Mouse (Mus musculus) mouse embryonic stem cell (cell line): ENCODE measurements around the gene Tshz2.
"Not testable (repeated sequence)": the region's sequence is repeated elsewhere in the genome, so short reads cannot be mapped to it uniquely, and the experiment has no call there.

ENCODE experiments used
- in situ Hi-C, 2 experiments: fragments of 300-500 bp; cut with MboI; formaldehyde crosslinking; loops; 1 replicate in 1 of 2; 3 replicates in 1 of 2; pipeline ENCODE4 v1.14.3; 2019 to 2020; ENCODE audit warnings: low sequenced_read_pairs in 2 of 2, low pct_unique_long_range_greater_than_20kb in 1 of 2, mixed read lengths in 1 of 2; ENCODE audit not compliant: unreplicated experiment in 1 of 2

Gene Tshz2

DNA sequence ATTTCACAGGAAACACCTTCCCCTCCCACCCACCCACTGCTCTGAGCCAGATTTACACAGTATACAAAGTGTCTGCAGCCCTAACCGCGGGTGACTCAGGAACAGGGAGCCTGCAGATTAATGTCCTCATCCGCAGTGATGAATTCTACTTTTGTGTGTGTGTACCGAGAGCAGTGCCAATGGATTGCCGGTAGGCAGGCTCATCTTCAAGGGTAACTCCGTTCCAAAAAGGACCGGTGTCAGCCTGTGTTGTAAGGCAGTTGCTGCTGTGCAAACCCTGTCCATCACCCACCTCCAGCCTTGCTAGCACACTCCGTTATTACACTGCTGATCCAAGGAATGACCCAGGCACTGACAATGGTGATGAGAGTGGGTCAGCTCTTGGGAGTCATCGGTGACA lies 200.8 kb downstream of the Tshz2 start:
- in situ Hi-C loops: no loop called here

DNA sequence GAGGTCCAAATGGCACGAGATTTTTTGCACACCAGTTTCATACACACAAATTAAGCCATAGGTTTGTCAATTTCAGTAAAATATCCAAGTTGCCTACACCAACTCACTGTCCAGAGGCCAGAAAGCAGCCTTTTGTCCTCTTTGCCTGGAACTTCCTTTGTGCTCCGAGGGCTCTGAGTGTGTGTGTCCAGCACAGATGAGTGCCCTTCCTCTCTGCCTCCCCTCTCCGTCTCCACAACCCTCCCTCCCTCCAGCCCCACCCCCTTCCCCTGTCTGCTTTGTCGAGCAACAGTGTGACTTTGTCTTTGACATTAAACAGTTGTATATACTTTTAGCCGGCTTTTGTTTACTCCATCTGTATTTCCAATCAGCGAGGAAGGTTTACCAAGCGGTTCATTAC lies 201.8 kb downstream of the Tshz2 start:
- in situ Hi-C loops: no loop called here

DNA sequence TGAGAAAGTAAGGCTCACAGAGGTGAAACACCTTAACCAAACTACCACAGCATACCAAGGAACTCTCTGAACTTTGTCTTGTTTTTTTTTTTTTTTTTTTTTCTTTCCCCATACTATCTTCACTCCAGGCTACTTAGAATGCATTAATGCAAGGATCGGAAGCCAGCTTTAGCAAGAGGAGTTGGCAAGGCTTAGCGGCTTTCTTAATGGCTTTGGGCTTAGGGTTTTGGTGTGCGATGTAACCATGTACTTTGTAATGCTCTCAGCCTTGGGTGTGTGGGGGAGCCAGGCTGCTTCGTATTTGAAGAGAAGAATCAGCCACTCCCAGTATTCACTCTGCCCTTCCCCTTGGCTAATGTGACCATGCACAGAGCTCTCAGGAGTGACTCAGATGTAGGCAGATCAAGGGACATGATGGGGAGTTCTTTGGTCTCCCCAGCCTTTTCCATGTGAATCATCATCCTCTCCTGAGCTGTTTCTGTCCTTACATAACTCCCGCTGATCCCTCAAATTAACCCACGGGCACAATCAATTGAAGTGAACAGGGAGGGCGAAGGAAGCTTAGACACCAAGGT lies 204.3 kb downstream of the Tshz2 start:
- in situ Hi-C loops: no loop called here

DNA sequence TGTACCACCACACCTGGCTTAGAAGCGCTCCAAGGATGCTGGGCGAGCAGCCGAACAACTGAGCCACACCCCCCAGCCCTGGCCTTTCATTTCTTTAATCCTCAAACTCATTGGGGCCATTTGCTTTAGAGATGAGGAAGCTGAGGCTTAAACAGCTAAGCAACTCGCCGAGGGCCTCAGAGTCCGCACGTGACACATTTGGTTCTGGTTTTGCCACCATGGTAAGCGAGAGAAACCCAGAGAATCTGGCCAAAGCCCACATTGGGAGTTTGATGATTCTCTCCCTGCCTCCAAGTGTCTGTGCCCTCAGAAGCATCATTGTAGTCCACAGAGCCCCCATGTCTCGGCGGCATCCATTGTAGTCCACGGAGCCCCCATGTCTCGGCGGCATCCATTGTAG lies 205.7 kb downstream of the Tshz2 start:
- in situ Hi-C loops: no loop called here

DNA sequence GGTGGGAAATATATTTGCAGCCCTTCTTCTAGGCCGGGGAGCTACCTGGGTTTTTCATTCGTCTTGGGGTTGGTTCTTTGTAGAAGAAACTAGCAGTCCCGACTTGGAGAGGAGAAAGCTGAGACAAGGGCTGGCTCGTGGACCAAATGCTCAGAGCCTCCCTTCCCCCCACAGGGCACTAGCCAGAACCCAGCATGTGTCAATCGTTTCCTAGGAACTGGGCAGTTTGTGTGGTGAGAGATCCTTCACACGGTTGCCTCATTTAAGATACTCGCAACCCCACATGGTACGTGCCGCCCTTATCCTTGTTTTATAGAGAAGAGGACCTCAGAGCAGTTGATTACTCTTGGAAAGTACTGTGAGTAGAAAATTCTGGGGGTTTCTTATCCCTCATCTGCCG lies 208.6 kb downstream of the Tshz2 start:
- in situ Hi-C loops: no loop called here

DNA sequence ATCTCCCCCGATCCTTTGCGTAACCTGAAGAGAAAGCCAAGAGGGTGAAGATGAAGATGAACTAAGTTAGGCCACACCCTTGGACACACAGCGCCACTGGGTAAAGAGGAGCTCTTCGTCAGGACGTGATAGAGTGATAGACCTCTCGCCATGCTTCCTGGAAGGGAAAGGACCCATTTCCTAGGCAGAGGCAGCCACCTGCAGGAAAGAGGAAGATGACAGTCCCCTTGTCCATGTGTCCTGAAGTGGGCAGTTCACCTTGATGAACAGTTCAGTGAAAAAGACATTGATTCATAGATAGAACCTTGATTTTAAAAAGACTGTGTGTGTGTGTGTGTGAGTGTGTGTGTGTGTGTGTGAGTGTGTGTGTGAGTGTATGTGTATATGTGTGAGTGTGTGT lies 209.7 kb downstream of the Tshz2 start:
- in situ Hi-C loops: no loop called here

DNA sequence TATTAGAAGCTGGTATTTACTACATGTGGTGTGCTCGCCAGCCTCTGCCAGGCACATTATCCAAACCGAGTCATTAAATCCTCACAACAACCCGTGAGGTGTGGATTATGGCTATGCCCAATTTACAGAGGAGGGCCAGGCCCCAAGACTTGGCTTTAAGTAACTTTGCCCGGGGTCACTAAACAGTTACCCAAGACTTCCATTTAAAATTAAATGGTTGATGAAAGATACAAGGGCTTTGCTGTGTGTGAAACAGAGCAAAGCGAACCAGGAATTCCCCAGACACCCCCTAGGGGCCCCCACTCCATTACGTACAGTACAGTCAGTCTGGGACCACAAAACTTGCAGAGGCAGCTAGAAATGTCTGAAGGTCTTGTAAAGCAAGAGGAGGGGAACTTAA lies 210.7 kb downstream of the Tshz2 start:
- in situ Hi-C loops: no loop called here

DNA sequence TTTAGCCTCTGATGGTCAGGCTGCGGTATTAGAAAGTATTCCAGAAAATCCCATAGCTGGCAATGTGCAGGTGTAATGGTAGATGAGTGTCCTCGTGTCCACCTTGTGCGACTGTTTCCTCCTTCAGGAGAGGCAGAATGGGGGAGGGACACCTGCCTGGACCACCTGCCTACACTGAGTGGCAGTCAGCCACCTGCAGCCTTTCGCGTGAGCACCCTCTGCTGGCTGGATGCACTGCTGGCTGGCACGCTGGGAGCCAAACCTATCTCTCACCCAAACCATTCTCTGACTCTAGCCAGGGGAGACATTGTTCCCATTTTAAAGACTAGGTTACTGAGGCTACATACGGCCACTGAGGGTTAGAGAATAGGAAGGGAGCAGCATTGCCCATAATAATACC lies 216.3 kb downstream of the Tshz2 start:
- in situ Hi-C loops: no loop called here

DNA sequence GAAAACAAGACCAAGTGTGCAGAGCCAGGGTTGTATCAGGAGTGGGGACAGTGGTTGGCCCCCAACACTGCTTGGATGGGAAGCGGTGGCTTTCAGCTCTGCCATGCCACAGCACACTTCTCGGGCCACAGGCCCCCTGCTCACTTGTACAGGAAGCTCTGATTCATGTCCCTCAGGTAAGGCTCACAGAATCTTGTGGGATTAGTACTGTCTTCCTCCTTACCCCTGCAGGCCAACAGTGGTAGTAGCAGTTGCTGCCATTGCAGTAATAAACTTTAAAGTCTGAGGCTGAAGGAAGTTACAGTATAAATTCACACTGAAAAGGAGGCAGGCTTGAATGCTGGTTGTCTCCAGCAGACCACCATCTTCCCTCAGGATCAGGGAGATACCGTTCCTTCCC lies 216.7 kb downstream of the Tshz2 start:
- in situ Hi-C loops: no loop called here

DNA sequence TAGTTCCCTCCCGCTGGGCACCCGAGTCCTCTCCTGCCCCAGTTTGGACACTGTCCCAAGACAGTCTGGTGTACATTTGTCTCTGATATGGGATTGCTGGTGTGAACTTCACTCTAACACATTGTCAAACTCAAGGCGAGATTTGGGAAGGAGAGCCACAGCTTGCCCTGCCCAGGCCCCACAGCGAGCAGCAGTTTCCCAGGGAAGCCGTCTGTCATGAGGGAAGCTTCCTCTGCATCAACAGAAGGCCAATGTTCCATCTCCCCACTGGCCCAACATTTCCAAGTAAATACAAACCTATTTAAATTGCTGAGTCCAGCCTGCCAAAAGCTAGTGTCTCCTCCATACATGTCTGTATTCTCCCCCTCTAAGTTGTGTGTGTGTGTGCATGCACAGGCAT lies 218.8 kb downstream of the Tshz2 start:
- in situ Hi-C loops: no loop called here

DNA sequence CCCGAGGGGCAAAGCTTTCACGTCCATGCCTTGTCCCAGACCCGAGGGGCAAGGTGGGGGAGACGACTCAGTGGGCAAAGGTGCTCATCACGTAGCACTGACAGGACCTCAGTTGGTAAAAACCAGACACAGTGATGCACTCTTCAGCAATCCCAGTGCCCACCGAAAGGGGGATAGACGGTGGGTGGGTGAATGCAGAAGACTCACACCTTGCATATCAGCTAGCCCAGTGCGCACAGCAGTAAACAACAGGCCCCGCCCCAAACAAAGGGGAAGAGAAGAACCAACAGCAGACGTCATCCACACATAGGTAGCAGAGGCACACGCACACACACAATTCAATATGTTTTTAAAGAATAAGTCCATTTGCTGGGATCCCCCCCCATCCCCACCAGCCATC lies 221.7 kb downstream of the Tshz2 start:
- in situ Hi-C loops: no loop called here

DNA sequence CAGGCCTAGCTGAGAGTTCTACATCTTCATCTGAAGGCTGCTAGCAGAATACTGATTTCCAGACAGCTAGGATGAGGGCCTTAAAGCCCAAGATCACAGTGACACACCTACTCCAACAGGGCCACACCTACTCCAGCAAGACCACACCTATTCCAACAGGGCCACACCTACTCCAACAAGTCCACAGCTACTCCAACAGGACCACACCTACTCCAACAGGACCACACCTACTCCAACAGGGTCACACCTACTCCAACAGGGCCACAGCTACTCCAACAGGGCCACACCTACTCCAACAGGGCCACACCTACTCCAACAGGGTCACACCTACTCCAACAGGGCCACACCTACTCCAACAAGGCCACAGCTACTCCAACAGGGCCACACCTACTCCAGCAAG lies 224.2 kb downstream of the Tshz2 start:
- in situ Hi-C loops: not testable (repeated sequence)

DNA sequence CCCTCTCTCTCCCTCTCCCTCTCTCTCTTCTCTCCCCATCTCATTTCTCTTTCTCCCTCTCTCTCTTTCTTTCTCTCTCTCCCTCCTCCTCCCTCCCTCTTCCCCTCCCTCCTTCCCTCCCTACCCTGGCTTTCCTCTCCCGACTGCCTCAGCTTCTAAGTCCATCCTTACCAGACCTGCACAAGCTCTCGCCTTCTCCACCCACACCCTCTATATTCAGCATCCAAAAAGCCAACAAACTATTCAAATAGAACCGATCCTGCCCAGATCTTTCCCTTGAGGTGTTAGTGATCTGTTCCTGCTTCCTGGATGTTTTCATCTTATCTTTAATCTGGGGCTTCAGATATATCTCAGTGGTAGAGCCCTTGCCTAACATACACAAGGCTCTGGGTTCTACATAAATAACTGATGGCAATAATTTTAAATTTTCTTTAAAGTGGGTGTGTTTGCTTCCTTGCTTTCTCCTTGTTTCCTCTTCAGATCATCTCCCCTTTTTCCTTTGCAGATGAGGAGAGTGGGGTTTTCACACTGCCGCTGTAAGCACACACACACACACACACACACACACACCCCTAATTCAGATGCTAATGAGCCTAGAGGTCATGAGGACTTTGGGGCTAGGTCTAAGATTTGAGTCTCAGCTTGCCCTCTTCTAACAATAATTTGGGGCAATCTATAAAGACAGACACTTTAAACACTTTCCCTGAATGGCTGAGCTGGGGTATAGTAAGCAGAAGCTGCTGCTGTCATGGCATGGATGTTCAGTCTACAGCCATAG lies 226.5 kb downstream of the Tshz2 start:
- in situ Hi-C loops: no loop called here

DNA sequence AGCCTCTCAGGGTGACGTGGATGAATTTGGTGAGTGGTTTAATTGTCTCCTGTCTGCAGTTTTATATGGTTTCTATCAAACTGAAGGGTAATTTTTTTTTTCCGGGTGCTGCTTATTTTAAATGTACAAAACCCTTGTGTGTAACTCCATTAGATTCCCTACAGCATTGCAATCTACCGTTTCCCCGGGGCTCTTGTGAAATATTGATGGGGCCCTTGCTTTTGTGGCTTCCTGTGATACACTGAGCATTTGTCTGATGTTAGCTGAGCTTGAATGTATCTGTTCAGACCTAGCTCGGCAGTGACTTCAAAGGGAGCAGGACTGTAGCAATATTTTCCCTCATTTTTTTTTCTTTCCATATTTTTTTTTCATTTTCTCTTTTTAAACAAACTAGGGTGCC lies 228.1 kb downstream of the Tshz2 start:
- in situ Hi-C loops: no loop called here

DNA sequence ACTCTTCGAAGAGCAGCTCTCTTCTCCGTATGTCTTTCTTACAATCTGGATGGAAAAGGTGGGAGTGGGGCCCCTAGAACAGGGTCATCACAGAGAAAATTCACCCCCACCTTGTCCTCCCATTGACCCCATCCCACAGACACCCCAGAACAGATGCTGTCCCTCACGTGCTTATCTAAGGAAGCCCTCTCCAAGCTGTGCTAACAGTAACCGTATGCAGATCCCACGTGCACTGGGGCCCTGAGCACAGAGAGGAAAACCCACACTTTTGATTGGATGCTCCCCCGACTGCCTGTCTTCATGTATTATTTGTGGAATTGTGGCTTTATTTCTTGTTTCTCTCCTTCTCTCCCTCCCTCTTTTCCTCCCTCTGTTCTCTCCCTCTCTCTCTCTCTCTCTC lies 229.9 kb downstream of the Tshz2 start:
- in situ Hi-C loops: no loop called here

DNA sequence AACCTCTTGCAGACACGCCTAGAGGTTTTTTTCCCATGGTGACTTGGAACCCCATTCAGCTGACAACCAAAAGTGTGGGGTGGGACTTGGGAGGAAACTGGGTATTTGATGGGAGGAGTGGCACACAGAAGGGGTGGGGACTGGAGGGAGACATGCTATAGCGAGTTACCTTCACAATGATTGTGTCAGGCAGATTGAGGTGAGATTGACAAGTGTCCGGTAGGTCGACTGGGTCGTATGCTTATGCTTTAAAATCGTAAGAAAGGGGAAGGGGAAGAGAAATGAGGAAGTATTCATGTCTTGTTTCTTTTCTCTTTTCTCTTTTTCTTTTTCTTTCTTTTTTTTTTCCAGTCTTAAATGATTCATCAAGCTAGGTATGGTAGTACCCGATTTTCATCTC lies 236.7 kb downstream of the Tshz2 start:
- in situ Hi-C loops: no loop called here

DNA sequence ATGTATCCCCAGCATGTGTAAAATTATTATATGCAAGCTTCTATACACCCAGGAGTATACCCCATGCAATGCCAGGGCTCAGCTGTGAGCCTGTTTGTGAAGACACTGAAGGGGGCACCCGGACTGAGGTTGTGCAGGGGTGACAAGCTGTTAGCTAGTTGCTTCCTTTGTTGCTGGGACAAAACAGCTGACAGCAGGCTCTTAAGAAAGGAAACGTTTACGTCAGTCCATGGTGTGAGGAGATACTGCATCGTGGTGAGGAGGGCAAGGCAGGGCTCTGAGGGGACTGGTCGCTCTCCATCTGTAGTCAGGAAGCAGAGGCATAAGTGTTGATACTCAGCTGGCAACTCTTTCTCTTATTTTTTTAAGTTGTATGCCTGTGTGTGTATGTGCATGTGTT lies 237.7 kb downstream of the Tshz2 start:
- in situ Hi-C loops: no loop called here

DNA sequence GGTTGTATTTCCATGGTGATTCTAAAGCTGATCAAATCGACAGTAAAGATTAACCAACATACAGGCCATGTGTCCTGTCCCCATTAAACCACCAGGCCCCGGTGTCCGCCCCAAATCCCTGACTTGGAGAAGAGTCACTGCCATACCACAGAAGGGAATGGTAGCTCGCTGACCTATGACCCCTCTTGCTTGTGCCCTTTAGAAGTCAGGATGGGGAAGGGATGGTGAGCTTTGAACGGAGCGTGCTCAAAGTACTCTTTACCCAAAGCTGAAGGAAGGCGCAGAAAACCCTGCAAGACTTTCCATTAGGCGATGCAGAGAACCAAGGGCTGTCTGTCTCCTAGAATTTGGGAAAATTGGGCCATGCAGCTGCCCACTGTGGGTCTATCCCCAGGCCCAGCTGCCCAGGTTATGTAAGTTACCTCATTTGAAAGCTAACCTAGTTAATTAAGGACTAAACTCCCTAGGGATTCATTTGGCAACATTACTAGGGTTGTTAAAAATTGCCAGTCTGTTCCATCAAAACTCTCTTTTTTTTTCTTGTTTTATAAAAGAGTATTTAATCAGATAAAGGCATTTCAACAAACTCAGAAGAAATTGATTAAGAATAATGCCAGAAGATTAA lies 238.7 kb downstream of the Tshz2 start:
- in situ Hi-C loops: no loop called here

DNA sequence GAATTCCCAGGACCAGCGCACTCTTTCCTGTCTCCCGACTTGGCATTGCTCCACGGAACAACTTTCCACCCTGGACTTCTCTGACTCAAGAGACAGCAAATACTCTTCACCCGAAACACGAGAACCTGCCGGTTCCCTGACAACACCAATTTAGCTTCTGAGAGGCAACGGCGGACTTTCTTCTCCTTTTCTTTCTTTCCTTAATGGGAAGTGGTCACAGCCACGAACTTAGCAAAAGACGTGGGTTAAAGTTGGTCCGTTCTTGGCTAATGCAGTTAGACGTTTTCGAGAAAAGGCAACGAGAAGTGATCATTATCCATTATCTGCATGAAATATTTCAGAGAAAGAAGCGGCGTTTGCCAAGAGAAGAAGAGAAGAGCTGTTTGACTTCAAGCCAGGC lies 240.6 kb downstream of the Tshz2 start:
- in situ Hi-C loops: no loop called here

DNA sequence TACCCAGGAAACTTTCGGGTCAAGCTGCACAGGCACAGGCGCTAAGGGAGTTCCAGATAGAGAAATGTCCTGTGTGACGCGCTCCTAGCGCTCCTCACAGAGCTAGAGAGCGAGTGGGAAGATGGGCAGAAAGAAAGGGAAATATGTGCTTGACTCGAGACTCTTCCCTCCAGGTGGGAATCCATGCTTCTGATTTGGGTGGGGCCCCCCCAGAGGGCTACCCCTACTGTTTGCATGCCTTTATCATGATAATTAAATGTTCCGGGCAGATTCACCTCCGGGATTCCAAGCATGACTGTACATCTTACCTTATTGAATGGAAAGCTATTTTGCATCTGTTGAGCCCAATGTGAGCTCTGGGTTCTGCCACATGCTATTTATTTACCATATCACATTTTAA lies 255.1 kb downstream of the Tshz2 start:
- in situ Hi-C loops: no loop called here
